Mouse (Mus musculus) forebrain, embryonic 15.5 days (tissue): ENCODE data around the gene Tmem17. TPM values are rescaled to one million over a fixed set of nuclear protein-coding genes. Genes with fewer than 3 reads are reported as not detected.

Source experiments
- ATAC-seq: fragments of 200-750 bp; cut with Nextera tagmentation; replicated peaks from 2 replicates; pipeline ENCODE4 v1.8.0; 2017; ENCODE audit warnings: mild to moderate bottlenecking, moderate TSS enrichment, moderate library complexity
- H3K27ac ChIP-seq: fragments of 300-500 bp; sonication (generic); replicated peaks from 2 replicates; pipeline ENCODE4 v1.5.1; 2015; ENCODE audit warnings: mild to moderate bottlenecking, inconsistent platforms
- H3K27me3 ChIP-seq: fragments of 300-500 bp; sonication (generic); 2 replicates; pipeline ENCODE4 v1.6.1; 2015; ENCODE audit warnings: inconsistent platforms
- H3K36me3 ChIP-seq: fragments of 300-500 bp; sonication (generic); 2 replicates; pipeline ENCODE4 v1.6.1; 2015; ENCODE audit warnings: mild to moderate bottlenecking, inconsistent platforms
- H3K4me1 ChIP-seq: fragments of 300-500 bp; sonication (generic); 2 replicates; pipeline ENCODE4 v1.6.1; 2015; ENCODE audit warnings: inconsistent platforms
- H3K4me2 ChIP-seq: fragments of 300-500 bp; sonication (generic); replicated peaks from 2 replicates; pipeline ENCODE4 v1.6.1; 2015; ENCODE audit warnings: mild to moderate bottlenecking, inconsistent platforms
- H3K4me3 ChIP-seq: fragments of 300-500 bp; sonication (generic); 2 replicates; pipeline ENCODE4 v1.5.1; 2015; ENCODE audit warnings: mild to moderate bottlenecking, inconsistent platforms
- H3K9ac ChIP-seq: fragments of 300-500 bp; sonication (generic); replicated peaks from 2 replicates; pipeline ENCODE4 v1.6.1; 2015; ENCODE audit warnings: mild to moderate bottlenecking, inconsistent platforms
- H3K9me3 ChIP-seq: fragments of 300-500 bp; sonication (generic); 2 replicates; pipeline ENCODE4 v1.6.1; 2016; ENCODE audit warnings: inconsistent platforms
- WGBS: fragments of 180-500 bp; shearing (Covaris S2); methylation state at CpG from one replicate; pipeline ENCODE4 v1.1.7; 2015; ENCODE audit warnings: mixed read lengths; 5-methylcytosine and 5-hydroxymethylcytosine counted together
- polyA plus RNA-seq: library from polyadenylated mRNA; unstranded; fragments of >200 nt; fragmentation: Nextera tagmentation; extraction: Ambion mirVana; gene quantifications from 2 replicates; pipeline ENCODE4 v1.2.1, GENCODE M21; 2015

The Tmem17 gene
- polyA plus RNA-seq = 17.8 and 18.5 TPM in 2 replicates

DNA sequence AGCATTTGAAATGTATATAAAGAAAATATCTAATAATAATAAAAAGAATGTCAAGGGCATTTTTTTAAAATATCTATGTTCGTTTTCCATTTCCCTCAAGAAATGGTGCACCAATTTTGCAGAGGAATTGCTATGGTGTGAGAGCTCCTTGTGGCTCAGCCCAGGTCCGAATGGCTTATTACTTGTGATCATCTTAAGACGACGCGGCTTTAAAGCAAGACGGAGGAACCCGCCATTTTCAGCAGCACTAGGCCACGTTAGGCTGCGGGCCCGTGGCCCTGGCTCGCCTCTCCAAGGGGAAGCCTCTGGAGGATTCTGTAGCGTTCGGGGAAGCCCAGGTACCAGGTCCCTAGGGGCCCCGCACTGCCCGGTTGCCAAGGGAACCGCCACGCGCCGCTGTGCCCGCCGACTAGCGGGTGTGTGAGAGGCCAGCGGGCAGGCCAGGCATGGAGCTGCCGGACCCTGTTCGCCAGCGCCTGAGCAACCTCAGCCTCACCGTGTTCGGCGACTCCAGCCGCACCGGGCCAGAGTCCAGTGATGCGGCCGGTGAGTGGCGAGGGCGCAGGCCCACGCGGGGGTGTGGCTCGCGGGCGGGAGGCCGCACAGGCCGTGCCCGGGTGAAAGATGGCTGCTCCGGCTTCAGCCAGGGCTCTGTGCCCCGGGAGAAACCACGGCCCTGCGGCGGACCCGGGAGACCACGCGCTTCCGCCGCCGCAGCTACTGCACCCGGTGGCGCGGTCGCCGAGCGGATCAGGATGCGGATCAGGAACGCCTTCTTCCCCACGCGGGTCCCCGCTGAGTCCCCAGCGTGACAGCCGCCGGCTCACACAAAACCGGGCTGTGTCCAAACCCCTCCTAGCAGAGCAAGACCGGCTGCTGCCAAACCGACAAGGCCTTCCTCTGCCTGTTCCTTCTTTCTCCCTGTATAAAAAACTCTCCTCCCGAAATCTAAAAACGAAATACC, at the start of gene Tmem17:
Gene Tmem17 (plus strand): TSS at position 51 of the 964 bp plus-strand sequence.
- ATAC-seq = peak; percentile 95
- under 1% methylated on average over 73 of the region's 73 CpGs for WGBS
- Histone ChIP-seq H3K9ac (peak within 1 kb of the TSS; percentile 94), H3K9me3 (no peaks in the 10 kb centered on the region), H3K27ac (peak within 1 kb of the TSS; percentile 95), H3K4me2 (peak within 1 kb of the TSS; percentile 59), H3K36me3 (no peaks in the 10 kb centered on the region), H3K4me1 (0 out of 2 replicates have a peak, but pooled peaks cover 8% of the 10 kb centered on the region), H3K27me3 (no peaks in the 10 kb centered on the region), H3K4me3 (peak within 1 kb of the TSS; percentile 79)

DNA sequence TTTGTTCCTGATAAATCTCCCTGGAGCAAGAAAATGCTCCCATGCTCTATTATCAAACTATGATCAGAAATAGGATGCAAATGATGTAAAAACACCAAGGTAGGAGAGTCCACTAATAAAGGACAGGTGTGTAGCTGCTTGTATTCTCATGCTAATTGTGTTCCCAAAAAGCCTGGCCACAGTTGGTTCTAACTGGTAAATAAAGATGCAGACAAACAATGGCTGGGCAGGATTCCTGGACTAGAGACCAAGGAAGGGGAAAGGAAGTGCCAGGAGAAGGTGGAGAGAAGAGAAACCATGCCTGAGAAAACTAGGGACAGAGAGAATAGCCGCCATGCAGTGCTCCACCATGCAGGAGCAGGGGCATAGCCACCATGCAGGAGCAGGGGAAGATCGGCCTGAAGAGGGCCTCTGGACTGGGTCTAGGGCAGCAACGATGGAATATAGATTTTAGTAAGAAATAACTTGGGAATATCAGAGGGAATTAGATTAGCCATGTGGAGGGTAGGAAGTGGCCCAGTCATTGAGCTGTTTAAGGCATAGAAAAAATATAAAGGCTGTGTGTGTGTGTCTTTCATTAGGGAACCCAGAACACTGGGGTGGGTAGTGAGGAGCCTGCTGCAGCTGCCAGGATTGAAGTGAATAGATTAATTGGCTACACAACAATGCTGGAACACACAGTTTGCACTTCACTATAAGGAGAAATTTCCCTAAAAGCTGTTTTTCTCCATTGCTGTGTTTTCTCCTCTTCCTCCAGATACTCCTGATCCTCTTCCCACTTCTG, 31.9 kb upstream of the Tmem17 start:
- H3K27ac ChIP-seq = no peak overlapping the region
- no peaks in the 10 kb centered on the region for H3K9me3 ChIP-seq
- H3K4me3 ChIP-seq = no peak overlapping the region
- WGBS = 54% methylated on average over 3 of the region's 3 CpGs
- peaks cover 16% of the 10 kb centered on the region for H3K4me1 ChIP-seq
- H3K27me3 ChIP-seq = no peaks in the 10 kb centered on the region
- ATAC-seq = peak; percentile 68
- no peak overlapping the region for H3K4me2 ChIP-seq
- H3K36me3 ChIP-seq = no peaks in the 10 kb centered on the region
- H3K9ac ChIP-seq = no peak overlapping the region

- no peak overlapping the region for H3K4me3 ChIP-seq
- peaks cover 16% of the 10 kb centered on the region for H3K4me1 ChIP-seq
- H3K27ac ChIP-seq = no peak overlapping the region
- no peak for ATAC-seq
- no peaks in the 10 kb centered on the region for H3K36me3 ChIP-seq
- 84% methylated on average over 1 of the region's 1 CpGs for WGBS
- no peaks in the 10 kb centered on the region for H3K9me3 ChIP-seq
- H3K9ac ChIP-seq = no peak overlapping the region
- H3K27me3 ChIP-seq = no peaks in the 10 kb centered on the region
- H3K4me2 ChIP-seq = no peak overlapping the region
These were observed 30.1 kb upstream of the Tmem17 start for GRCm38 (mm10) chr11:22481639-22482361.

GRCm38 (mm10) chr11:22482362-22482760, 29.5 kb upstream of the Tmem17 start:
- 89% methylated on average over 3 of the region's 3 CpGs for WGBS
- Histone ChIP-seq H3K4me1 (peaks cover 16% of the 10 kb centered on the region), H3K27ac (no peak overlapping the region), H3K36me3 (no peaks in the 10 kb centered on the region), H3K4me3 (no peak overlapping the region), H3K9ac (no peak overlapping the region), H3K4me2 (no peak overlapping the region), H3K27me3 (no peaks in the 10 kb centered on the region), H3K9me3 (no peaks in the 10 kb centered on the region)
- ATAC-seq = no peak

DNA sequence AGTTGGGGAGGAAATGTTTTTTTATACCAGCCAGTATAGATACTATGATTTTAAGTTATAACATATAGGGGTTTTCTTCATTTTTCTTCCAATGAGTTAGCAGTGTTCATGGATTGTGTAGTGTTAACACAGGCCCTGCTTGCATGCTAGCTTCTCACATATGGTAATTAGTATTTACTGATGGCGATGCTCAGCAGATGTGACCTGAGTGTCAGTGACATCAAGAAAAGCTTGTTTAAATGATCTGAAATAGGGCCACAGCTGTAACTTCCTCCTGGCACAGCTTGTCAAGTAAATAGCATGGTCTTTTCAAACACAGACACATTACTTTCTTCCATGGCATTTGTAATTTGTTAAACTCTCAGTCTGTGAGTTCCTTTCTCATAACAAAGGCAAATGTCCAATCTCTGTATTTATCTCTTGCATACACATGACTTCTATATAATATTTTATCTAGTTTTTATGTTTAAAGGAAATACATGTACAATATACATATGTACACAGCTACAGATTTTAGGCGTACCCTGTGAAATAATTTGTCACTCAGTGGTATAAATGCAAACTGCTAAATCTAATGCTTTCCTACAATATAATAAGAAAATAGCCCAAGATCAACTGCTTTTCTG, 18.1 kb upstream of the Tmem17 start:
- no peak overlapping the region for H3K4me2 ChIP-seq
- no peak overlapping the region for H3K27ac ChIP-seq
- no peak overlapping the region for H3K4me3 ChIP-seq
- H3K9me3 ChIP-seq = no peaks in the 10 kb centered on the region
- H3K9ac ChIP-seq = no peak overlapping the region
- WGBS = 71% methylated on average over 2 of the region's 2 CpGs
- H3K4me1 ChIP-seq = no peaks in the 10 kb centered on the region
- H3K27me3 ChIP-seq = no peaks in the 10 kb centered on the region
- no peaks in the 10 kb centered on the region for H3K36me3 ChIP-seq
- ATAC-seq = 0 out of 2 replicates have a peak, but pooled peaks have one; percentile 51

DNA sequence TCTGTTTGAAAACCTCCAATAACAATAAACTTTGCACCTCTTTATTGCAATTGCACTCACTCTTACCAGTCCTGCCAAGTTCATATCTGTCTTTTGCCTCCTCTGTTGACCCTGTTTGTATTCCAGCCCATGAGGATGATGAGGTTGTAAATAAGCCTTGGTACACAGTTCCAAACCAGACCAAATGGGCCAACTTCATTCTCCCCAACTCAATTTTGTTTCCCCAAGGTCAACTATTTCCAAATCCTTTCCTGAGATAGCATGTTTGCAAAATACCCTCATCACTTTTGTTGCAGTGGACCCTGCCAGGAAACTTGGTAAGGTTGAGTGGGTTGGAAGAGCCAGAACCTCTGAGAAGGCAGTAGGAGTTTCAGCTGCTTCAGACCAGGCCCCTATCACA, 16.9 kb upstream of the Tmem17 start:
- H3K4me2 ChIP-seq = no peak overlapping the region
- H3K9me3 ChIP-seq = no peaks in the 10 kb centered on the region
- no peak overlapping the region for H3K4me3 ChIP-seq
- no peak overlapping the region for H3K9ac ChIP-seq
- ATAC-seq = no peak
- no peaks in the 10 kb centered on the region for H3K27me3 ChIP-seq
- no peaks in the 10 kb centered on the region for H3K4me1 ChIP-seq
- no peak overlapping the region for H3K27ac ChIP-seq
- H3K36me3 ChIP-seq = no peaks in the 10 kb centered on the region

GRCm38 (mm10) chr11:22499396-22499795, 12.5 kb upstream of the Tmem17 start:
- Histone ChIP-seq H3K27ac (no peak overlapping the region), H3K36me3 (no peaks in the 10 kb centered on the region), H3K27me3 (no peaks in the 10 kb centered on the region), H3K9me3 (no peaks in the 10 kb centered on the region), H3K4me2 (no peak overlapping the region), H3K4me1 (no peaks in the 10 kb centered on the region), H3K9ac (no peak overlapping the region), H3K4me3 (no peak overlapping the region)
- WGBS = 45% methylated on average over 6 of the region's 6 CpGs
- ATAC-seq = no peak

DNA sequence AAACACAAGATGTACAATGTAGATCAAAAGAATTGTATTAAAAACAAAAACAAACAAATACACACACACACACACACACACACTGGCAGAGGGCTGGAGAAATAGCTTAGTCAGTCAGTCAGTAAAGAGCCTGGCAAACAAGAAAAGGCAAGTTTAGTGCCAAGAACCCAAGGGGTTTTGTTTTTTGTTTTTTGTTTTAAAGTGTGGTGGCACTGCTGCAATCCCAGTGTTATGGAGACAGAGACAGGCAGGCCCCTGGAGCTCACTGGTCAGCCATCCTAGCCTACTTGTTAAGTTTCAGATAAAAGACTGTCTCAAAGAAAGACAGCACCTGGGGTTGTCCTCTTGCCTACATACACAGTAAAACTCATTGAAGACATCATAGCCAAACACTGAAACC, 12.0 kb upstream of the Tmem17 start:
- Histone ChIP-seq H3K27me3 (no peaks in the 10 kb centered on the region), H3K4me2 (no peak overlapping the region)
- ATAC-seq = no peak

GRCm38 (mm10) chr11:22500771-22501566, 10.9 kb upstream of the Tmem17 start:
- Histone ChIP-seq H3K4me1 (no peaks in the 10 kb centered on the region), H3K27ac (no peak overlapping the region), H3K36me3 (no peaks in the 10 kb centered on the region), H3K9me3 (no peaks in the 10 kb centered on the region), H3K4me3 (no peak overlapping the region), H3K9ac (no peak overlapping the region), H3K4me2 (no peak overlapping the region), H3K27me3 (no peaks in the 10 kb centered on the region)
- 88% methylated on average over 9 of the region's 9 CpGs for WGBS
- no peak for ATAC-seq

More for the DNA sequence above, 12.0 kb upstream of the Tmem17 start:
- H3K36me3 ChIP-seq = no peaks in the 10 kb centered on the region
- no peak overlapping the region for H3K4me3 ChIP-seq
- no peak overlapping the region for H3K9ac ChIP-seq
- H3K27ac ChIP-seq = no peak overlapping the region
- no peaks in the 10 kb centered on the region for H3K4me1 ChIP-seq
- no peaks in the 10 kb centered on the region for H3K9me3 ChIP-seq

DNA sequence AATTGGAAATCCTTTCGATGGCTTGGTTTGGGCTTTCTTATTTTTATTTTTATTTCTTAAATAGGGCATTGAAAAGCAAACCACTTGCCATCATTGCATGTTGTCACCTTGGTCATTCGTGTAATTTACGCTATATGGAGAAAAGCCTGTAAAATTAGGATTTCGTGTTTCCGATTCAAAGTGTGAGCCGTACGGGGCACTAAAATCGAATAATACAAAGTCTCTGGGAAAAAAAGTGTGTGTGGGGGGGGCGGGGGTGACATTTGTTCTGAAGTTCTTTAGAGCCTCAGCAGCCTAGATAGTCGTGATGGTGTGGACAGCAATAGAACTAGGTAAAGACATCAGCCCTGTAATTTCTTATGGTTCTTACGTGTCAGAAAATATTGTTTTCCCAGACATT, 1.2 kb downstream of the Tmem17 start:
- peak overlapping the region; percentile 59 for H3K4me2 ChIP-seq
- WGBS = 27% methylated on average over 11 of the region's 11 CpGs

DNA sequence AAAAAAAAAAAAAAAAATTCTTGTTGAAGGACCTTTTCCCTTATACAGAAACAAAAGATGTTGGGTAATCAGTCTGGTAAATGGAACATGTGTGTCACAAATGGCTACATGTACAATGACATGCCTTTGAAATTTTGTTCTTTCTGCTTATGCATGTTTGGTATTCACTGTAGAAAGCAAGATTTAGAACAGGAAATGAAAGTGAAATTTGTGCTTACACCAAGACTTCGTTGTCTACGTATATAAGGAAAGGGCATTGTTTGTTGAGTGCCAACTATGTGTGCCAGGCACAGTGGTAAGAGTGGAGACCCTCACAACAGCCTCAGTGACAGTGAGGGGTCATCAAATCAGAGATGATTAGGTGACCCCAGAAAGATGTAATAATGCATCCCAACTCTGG, 3.2 kb downstream of the Tmem17 start:
- ATAC-seq = no peak
- H3K9ac ChIP-seq = no peak overlapping the region
- no peak overlapping the region for H3K27ac ChIP-seq
- H3K4me3 ChIP-seq = no peak overlapping the region
- no peaks in the 10 kb centered on the region for H3K27me3 ChIP-seq
- peaks cover 14% of the 10 kb centered on the region; the same call in 1 of the 2 replicates for H3K36me3 ChIP-seq
- H3K4me1 ChIP-seq = 0 out of 2 replicates have a peak, but pooled peaks cover 8% of the 10 kb centered on the region
- no peaks in the 10 kb centered on the region for H3K9me3 ChIP-seq
- 95% methylated on average over 2 of the region's 2 CpGs for WGBS
- no peak overlapping the region for H3K4me2 ChIP-seq

More for the DNA sequence above, 1.2 kb downstream of the Tmem17 start:
- ATAC-seq = peak; percentile 5; the same call in 1 of the 2 replicates
- Histone ChIP-seq H3K9me3 (no peaks in the 10 kb centered on the region), H3K36me3 (no peaks in the 10 kb centered on the region), H3K9ac (peak overlapping the region; percentile 94), H3K27me3 (no peaks in the 10 kb centered on the region), H3K27ac (peak overlapping the region; percentile 95), H3K4me3 (peak overlapping the region; percentile 79), H3K4me1 (0 out of 2 replicates have a peak, but pooled peaks cover 8% of the 10 kb centered on the region)
